Mouse (Mus musculus): ENCODE results near the gene Cacul1. TPM values are rescaled to one million over a fixed set of nuclear protein-coding genes. Genes with fewer than 3 reads are reported as not detected.
A peak's percentile ranks its signal among the peaks of the same experiment; 100 is the strongest.

Cacul1 gene
- total and polyA plus RNA-seq, 2 experiments: 12.2 to 28.1 TPM

DNA sequence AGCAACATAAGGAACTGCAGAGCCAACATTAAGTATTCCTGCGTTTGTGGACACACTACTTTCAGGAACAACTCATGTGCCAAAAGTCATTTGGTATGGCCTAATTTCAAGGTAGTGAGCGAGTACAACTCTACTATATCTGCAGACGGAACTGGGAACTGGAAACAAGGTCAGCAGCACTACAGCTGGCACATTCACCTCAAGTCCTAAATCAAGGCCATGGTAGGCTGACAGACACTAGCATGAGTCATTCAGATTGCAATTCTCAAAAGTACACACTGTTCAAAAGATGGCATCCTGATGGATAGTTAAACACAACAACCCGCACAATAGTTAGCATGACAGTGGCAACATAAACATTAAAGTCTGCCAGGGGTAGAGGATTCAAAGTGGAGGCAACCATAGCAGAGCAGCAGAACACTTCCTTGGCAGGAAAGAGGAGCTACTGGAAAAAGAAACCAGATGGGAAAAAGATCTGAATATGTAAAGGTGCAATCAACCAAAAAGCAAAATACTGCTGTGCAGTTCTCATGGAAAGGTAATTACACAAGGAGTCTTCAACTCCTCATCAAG lies 25.9 kb downstream of the Cacul1 start:
- Histone ChIP-seq H3K27ac (replicated peaks; ENCODE audit: insufficient read depth, low read depth, low read length) (no peak overlapping the region), H3K9ac (ENCODE audit: low read depth, low read length) (no peak overlapping the region), H3K36me3 (ENCODE audit: control insufficient read depth, insufficient read depth, low read length) (peaks cover 30% of the 10 kb centered on the region), H3K4me3 (ENCODE audit: insufficient read depth, low read depth, low read length) (no peak overlapping the region), H3K27me3 (ENCODE audit: control insufficient read depth, insufficient read depth, low read length) (no peaks in the 10 kb centered on the region), H3K4me1 (ENCODE audit: control insufficient read depth, insufficient read depth, low read length) (no peaks in the 10 kb centered on the region; the same call in 1 of the 2 replicates), H3K79me2 (ENCODE audit: control insufficient read depth, insufficient read depth, low read length) (peaks cover 7% of the 10 kb centered on the region; the same call in 1 of the 2 replicates)
- DNase-seq (ENCODE audit: extremely low read depth, low read depth, low spot score): peak; percentile 72
- 14% methylated on average over 4 of the region's 4 CpGs for WGBS
- TF ChIP-seq POLR2A (IDR thresholded peaks at IDR 0.05; ENCODE audit: extremely low read depth, insufficient read depth, low read length) (no peak), CTCF (IDR thresholded peaks at IDR 0.05; ENCODE audit: low read depth, low read length) (no peak)

DNA sequence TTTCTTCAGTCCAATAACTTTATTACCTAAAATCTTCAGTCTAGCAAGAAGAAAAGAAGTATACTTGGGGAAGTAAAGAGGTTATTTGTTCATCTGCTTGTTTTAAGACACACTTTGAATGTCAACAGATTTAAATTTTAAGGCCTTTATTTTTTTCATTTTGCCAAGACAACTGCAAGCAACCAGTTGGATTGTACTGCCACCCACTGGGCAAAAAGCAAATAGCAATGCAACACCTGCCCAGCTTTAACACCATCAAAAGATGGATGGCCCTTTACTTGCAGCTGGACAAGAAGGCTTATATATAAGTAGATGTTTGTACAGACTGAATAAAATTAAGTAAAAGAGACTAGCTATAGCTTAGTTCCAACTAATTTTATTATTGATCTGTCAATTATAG lies 27.3 kb downstream of the Cacul1 start:
- TF ChIP-seq CTCF (IDR thresholded peaks at IDR 0.05; ENCODE audit: low read depth, low read length) (peak; percentile 29; the same call in 1 of the 2 replicates), POLR2A (IDR thresholded peaks at IDR 0.05; ENCODE audit: extremely low read depth, insufficient read depth, low read length) (no peak)
- H3K79me2 ChIP-seq (ENCODE audit: control insufficient read depth, insufficient read depth, low read length): peaks cover 4% of the 10 kb centered on the region; the same call in 1 of the 2 replicates
- no peak overlapping the region for H3K27ac ChIP-seq (replicated peaks; ENCODE audit: insufficient read depth, low read depth, low read length)
- H3K9ac ChIP-seq (ENCODE audit: low read depth, low read length): no peak overlapping the region
- no peaks in the 10 kb centered on the region for H3K27me3 ChIP-seq (ENCODE audit: control insufficient read depth, insufficient read depth, low read length)
- no peaks in the 10 kb centered on the region; the same call in 1 of the 2 replicates for H3K4me1 ChIP-seq (ENCODE audit: control insufficient read depth, insufficient read depth, low read length)
- peak; percentile 42 for DNase-seq (ENCODE audit: extremely low read depth, low read depth, low spot score)
- H3K36me3 ChIP-seq (ENCODE audit: control insufficient read depth, insufficient read depth, low read length): peaks cover 32% of the 10 kb centered on the region
- H3K4me3 ChIP-seq (ENCODE audit: insufficient read depth, low read depth, low read length): no peak overlapping the region

DNA sequence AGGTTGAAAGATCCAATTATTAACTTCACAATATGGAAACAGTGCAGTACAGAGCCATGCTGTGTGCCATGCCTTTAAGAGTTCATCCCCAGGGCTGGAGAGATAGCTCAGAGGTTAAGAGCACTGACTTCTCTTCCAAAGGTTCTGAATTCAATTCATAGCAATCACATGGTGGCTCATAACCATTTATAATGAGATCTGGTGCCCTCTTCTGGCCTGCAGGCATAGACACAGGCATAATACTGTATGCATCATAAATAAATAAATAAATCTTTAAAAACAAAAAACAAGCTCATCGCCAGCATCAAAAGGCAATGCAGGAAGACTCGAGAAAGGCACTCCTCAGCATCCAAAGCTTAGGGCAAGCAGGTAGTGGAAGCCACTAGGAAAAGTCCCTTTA lies 37.5 kb downstream of the Cacul1 start:
- TF ChIP-seq CTCF (IDR thresholded peaks at IDR 0.05; ENCODE audit: low read depth, low read length): no peak
- Histone ChIP-seq H3K4me3 (ENCODE audit: insufficient read depth, low read depth, low read length) (no peak overlapping the region), H3K27me3 (ENCODE audit: control insufficient read depth, insufficient read depth, low read length) (no peaks in the 10 kb centered on the region), H3K4me1 (ENCODE audit: control insufficient read depth, insufficient read depth, low read length) (no peaks in the 10 kb centered on the region), H3K79me2 (ENCODE audit: control insufficient read depth, insufficient read depth, low read length) (no peaks in the 10 kb centered on the region; the same call in 1 of the 2 replicates), H3K9ac (ENCODE audit: low read depth, low read length) (no peak overlapping the region), H3K27ac (replicated peaks; ENCODE audit: insufficient read depth, low read depth, low read length) (no peak overlapping the region), H3K36me3 (ENCODE audit: control insufficient read depth, insufficient read depth, low read length) (peaks cover 54% of the 10 kb centered on the region)
- DNase-seq (ENCODE audit: extremely low read depth, low read depth, low spot score): peak; percentile 23
- WGBS: 81% methylated on average over 2 of the region's 2 CpGs

DNA sequence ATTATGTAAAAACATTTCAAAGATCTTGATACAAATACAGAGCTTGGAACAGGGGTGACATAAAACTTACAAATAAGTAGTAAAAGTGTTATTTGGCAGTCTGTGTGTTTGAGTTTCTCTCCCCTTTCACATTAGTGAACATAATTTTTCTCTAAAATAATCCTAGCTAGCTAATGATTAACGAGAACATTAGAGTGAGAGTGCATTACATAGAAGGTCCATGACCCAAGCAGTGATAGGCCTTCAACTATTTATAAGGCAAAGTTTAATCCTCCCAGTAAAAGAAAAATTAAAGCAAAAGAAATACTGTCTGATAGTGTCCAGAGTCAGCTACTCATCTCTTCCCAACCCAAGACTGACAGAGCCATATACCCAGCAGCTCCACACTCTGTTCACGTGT lies 48.9 kb downstream of the Cacul1 start:
- Histone ChIP-seq H3K79me2 (ENCODE audit: control insufficient read depth, insufficient read depth, low read length) (no peaks in the 10 kb centered on the region; the same call in 1 of the 2 replicates), H3K27me3 (ENCODE audit: control insufficient read depth, insufficient read depth, low read length) (no peaks in the 10 kb centered on the region), H3K36me3 (ENCODE audit: control insufficient read depth, insufficient read depth, low read length) (peaks cover 51% of the 10 kb centered on the region), H3K27ac (replicated peaks; ENCODE audit: insufficient read depth, low read depth, low read length) (peak overlapping the region; percentile 52), H3K9ac (ENCODE audit: low read depth, low read length) (no peak overlapping the region), H3K4me1 (ENCODE audit: control insufficient read depth, insufficient read depth, low read length) (peaks cover 10% of the 10 kb centered on the region), H3K4me3 (ENCODE audit: insufficient read depth, low read depth, low read length) (no peak overlapping the region)
- no peak for TF ChIP-seq CTCF (IDR thresholded peaks at IDR 0.05; ENCODE audit: low read depth, low read length)
- TF ChIP-seq POLR2A (IDR thresholded peaks at IDR 0.05; ENCODE audit: extremely low read depth, insufficient read depth, low read length): no peak
- WGBS: 42% methylated on average over 2 of the region's 2 CpGs
- peak; percentile 87 for DNase-seq (ENCODE audit: extremely low read depth, low read depth, low spot score)

DNA sequence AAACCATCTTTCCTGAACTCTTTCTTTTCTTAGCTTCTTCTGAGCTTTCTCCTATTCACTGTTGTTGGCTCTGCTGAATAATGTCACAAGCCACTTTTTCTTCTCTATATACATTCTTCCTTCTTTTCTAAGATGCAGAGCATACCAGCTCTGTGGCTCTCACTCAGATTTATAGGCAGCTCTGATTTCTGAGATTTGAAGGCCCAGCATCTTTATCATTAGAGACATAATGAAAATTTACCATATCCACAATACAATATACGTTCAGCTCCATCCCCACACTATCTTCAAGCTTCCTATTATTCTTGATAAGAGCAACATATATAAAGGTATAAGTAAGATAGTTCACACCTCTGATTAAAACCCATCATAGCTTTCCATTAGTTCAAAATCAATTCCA lies 50.7 kb downstream of the Cacul1 start:
- DNase-seq (ENCODE audit: extremely low read depth, low read depth, low spot score): no peak
- Histone ChIP-seq H3K27me3 (ENCODE audit: control insufficient read depth, insufficient read depth, low read length) (no peaks in the 10 kb centered on the region), H3K4me1 (ENCODE audit: control insufficient read depth, insufficient read depth, low read length) (peaks cover 10% of the 10 kb centered on the region), H3K27ac (replicated peaks; ENCODE audit: insufficient read depth, low read depth, low read length) (no peak overlapping the region), H3K9ac (ENCODE audit: low read depth, low read length) (no peak overlapping the region), H3K4me3 (ENCODE audit: insufficient read depth, low read depth, low read length) (no peak overlapping the region), H3K36me3 (ENCODE audit: control insufficient read depth, insufficient read depth, low read length) (peaks cover 48% of the 10 kb centered on the region), H3K79me2 (ENCODE audit: control insufficient read depth, insufficient read depth, low read length) (no peaks in the 10 kb centered on the region; the same call in 1 of the 2 replicates)
- 98% methylated on average over 1 of the region's 1 CpGs for WGBS
- TF ChIP-seq CTCF (IDR thresholded peaks at IDR 0.05; ENCODE audit: low read depth, low read length) (no peak), POLR2A (IDR thresholded peaks at IDR 0.05; ENCODE audit: extremely low read depth, insufficient read depth, low read length) (no peak)

DNA sequence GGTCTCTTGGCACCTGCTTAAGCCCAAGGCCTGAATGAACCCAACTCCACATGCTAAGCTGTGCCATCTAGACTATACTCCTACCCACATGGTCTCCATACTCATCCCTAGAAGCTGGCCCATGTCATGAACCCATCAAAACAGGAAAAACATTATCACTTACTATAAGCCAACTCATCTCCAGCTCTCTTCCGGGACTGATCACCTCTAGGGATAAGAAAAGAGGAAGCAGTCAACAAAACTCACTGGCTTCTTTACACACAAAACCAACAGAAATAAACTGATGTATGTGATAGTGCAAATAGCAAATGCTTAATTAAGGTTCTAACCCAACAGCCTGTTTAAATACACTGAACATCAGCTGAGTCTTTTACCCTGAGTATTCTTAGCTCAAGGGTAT lies 51.5 kb downstream of the Cacul1 start:
- TF ChIP-seq POLR2A (IDR thresholded peaks at IDR 0.05; ENCODE audit: extremely low read depth, insufficient read depth, low read length) (no peak), CTCF (IDR thresholded peaks at IDR 0.05; ENCODE audit: low read depth, low read length) (no peak)
- Histone ChIP-seq H3K27me3 (ENCODE audit: control insufficient read depth, insufficient read depth, low read length) (no peaks in the 10 kb centered on the region), H3K4me1 (ENCODE audit: control insufficient read depth, insufficient read depth, low read length) (peaks cover 10% of the 10 kb centered on the region), H3K4me3 (ENCODE audit: insufficient read depth, low read depth, low read length) (no peak overlapping the region), H3K9ac (ENCODE audit: low read depth, low read length) (no peak overlapping the region), H3K79me2 (ENCODE audit: control insufficient read depth, insufficient read depth, low read length) (no peaks in the 10 kb centered on the region; the same call in 1 of the 2 replicates), H3K36me3 (ENCODE audit: control insufficient read depth, insufficient read depth, low read length) (peaks cover 47% of the 10 kb centered on the region), H3K27ac (replicated peaks; ENCODE audit: insufficient read depth, low read depth, low read length) (no peak overlapping the region)
- no peak for DNase-seq (ENCODE audit: extremely low read depth, low read depth, low spot score)
- WGBS: 79% methylated on average over 1 of the region's 1 CpGs

Measured in liver, adult 2 months (tissue).